Mouse (Mus musculus) stomach, embryonic 14.5 days (tissue): ENCODE measurements around the gene Asb2. TPM values are rescaled to one million over a fixed set of nuclear protein-coding genes. Genes with fewer than 3 reads are reported as not detected.

ENCODE experiments used
- ATAC-seq: fragments of 200-750 bp; cut with Nextera tagmentation; 2 replicates; pipeline ENCODE4 v1.8.0; 2017; ENCODE audit warnings: low read depth, moderate TSS enrichment; ENCODE audit not compliant: insufficient number of reproducible peaks, insufficient read depth, low FRiP score
- H3K27ac ChIP-seq: fragments of 300-500 bp; sonication (generic); 2 replicates; pipeline ENCODE4 v1.5.1; 2014; ENCODE audit warnings: mild to moderate bottlenecking, low read length, moderate library complexity, mixed read lengths
- H3K27me3 ChIP-seq: fragments of 300-500 bp; sonication (generic); 2 replicates; pipeline ENCODE4 v1.6.1; 2014; ENCODE audit warnings: low read length, control low read depth, mixed read lengths; ENCODE audit not compliant: control insufficient read depth, insufficient read depth
- H3K36me3 ChIP-seq: fragments of 300-500 bp; sonication (generic); 2 replicates; pipeline ENCODE4 v1.6.1; 2014; ENCODE audit warnings: mild to moderate bottlenecking, control low read depth, low read length, moderate library complexity, mixed read lengths; ENCODE audit not compliant: control insufficient read depth, insufficient read depth
- H3K4me1 ChIP-seq: fragments of 300-500 bp; sonication (generic); 2 replicates; pipeline ENCODE4 v1.6.1; 2014; ENCODE audit warnings: low read length, control low read depth, mixed read lengths; ENCODE audit not compliant: control insufficient read depth, insufficient read depth
- H3K4me2 ChIP-seq: fragments of 300-500 bp; sonication (generic); replicated peaks from 2 replicates; pipeline ENCODE4 v1.6.1; 2014; ENCODE audit warnings: low read depth, low read length, control low read depth
- H3K4me3 ChIP-seq: fragments of 300-500 bp; sonication (generic); 2 replicates; pipeline ENCODE4 v1.5.1; 2014; ENCODE audit warnings: low read depth, low read length, control low read depth
- H3K9ac ChIP-seq: fragments of 300-500 bp; sonication (generic); replicated peaks from 2 replicates; pipeline ENCODE4 v1.6.1; 2014; ENCODE audit warnings: low read depth, mild to moderate bottlenecking, control low read depth, low read length, moderate library complexity, mixed read lengths
- H3K9me3 ChIP-seq: fragments of 300-500 bp; sonication (generic); 2 replicates; pipeline ENCODE4 v1.6.1; 2016; ENCODE audit warnings: low read depth, low read length, control low read depth; ENCODE audit not compliant: control insufficient read depth
- WGBS: fragments of 180-500 bp; shearing (Covaris S2); extraction: QIAGEN DNeasy Blood & Tissue Kit; methylation state at CpG from one replicate; pipeline ENCODE4 v1.1.7; 2014; 5-methylcytosine and 5-hydroxymethylcytosine counted together
- polyA plus RNA-seq: library from polyadenylated mRNA; unstranded; fragments of >200 nt; fragmentation: Nextera tagmentation; extraction: Ambion mirVana; gene quantifications from 2 replicates; pipeline ENCODE4 v1.2.1, GENCODE M21; 2014

The Asb2 gene
- polyA plus RNA-seq, 1 experiment from 2014 or later: 22.3 TPM

GRCm38 (mm10) chr12:103368326-103368669 is 12.5 kb upstream of the Asb2 start:
- Histone ChIP-seq H3K9ac (no peak overlapping the region), H3K27me3 (no peaks in the 10 kb centered on the region), H3K9me3 (no peaks in the 10 kb centered on the region), H3K4me1 (no peaks in the 10 kb centered on the region), H3K4me3 (no peak overlapping the region), H3K36me3 (no peaks in the 10 kb centered on the region), H3K4me2 (no peak overlapping the region; the same call in 1 of the 2 replicates), H3K27ac (no peak overlapping the region)
- 66% methylated on average over 7 of the region's 7 CpGs for WGBS
- no peak for ATAC-seq

GRCm38 (mm10) chr12:103367620-103368325 is 12.0 kb upstream of the Asb2 start:
- Histone ChIP-seq H3K9ac (no peak overlapping the region), H3K27me3 (no peaks in the 10 kb centered on the region), H3K4me3 (no peak overlapping the region), H3K4me2 (no peak overlapping the region; the same call in 1 of the 2 replicates), H3K27ac (no peak overlapping the region), H3K36me3 (no peaks in the 10 kb centered on the region), H3K4me1 (no peaks in the 10 kb centered on the region), H3K9me3 (no peaks in the 10 kb centered on the region)
- peak; percentile 49; the same call in 1 of the 2 replicates for ATAC-seq
- WGBS: 17% methylated on average over 18 of the region's 18 CpGs

- 86% methylated on average over 2 of the region's 2 CpGs for WGBS
- Histone ChIP-seq H3K9me3 (no peaks in the 10 kb centered on the region), H3K4me2 (no peak overlapping the region), H3K4me1 (no peaks in the 10 kb centered on the region), H3K9ac (no peak overlapping the region), H3K27me3 (no peaks in the 10 kb centered on the region), H3K36me3 (no peaks in the 10 kb centered on the region), H3K4me3 (no peak overlapping the region), H3K27ac (no peak overlapping the region)
- no peak for ATAC-seq
These were observed 11.4 kb upstream of the Asb2 start for GRCm38 (mm10) chr12:103367171-103367570.

- Histone ChIP-seq H3K27me3 (no peaks in the 10 kb centered on the region), H3K27ac (no peak overlapping the region), H3K9ac (no peak overlapping the region), H3K9me3 (no peaks in the 10 kb centered on the region), H3K4me2 (no peak overlapping the region), H3K4me1 (no peaks in the 10 kb centered on the region), H3K4me3 (no peak overlapping the region), H3K36me3 (no peaks in the 10 kb centered on the region)
- ATAC-seq: no peak
- WGBS: 72% methylated on average over 3 of the region's 3 CpGs
These were observed 6.5 kb upstream of the Asb2 start for GRCm38 (mm10) chr12:103362336-103362735.

- no peak for ATAC-seq
- Histone ChIP-seq H3K27me3 (no peaks in the 10 kb centered on the region), H3K4me3 (no peak overlapping the region), H3K36me3 (no peaks in the 10 kb centered on the region), H3K9me3 (no peaks in the 10 kb centered on the region), H3K27ac (no peak overlapping the region), H3K4me2 (no peak overlapping the region), H3K4me1 (no peaks in the 10 kb centered on the region), H3K9ac (no peak overlapping the region)
- WGBS: 85% methylated on average over 17 of the region's 17 CpGs
These were observed 5.9 kb upstream of the Asb2 start for GRCm38 (mm10) chr12:103361539-103362307.

- Histone ChIP-seq H3K4me1 (no peaks in the 10 kb centered on the region), H3K9ac (no peak overlapping the region), H3K27me3 (no peaks in the 10 kb centered on the region), H3K36me3 (no peaks in the 10 kb centered on the region), H3K9me3 (no peaks in the 10 kb centered on the region), H3K4me3 (no peak overlapping the region), H3K4me2 (no peak overlapping the region), H3K27ac (no peak overlapping the region)
- ATAC-seq: no peak
- WGBS: 80% methylated on average over 8 of the region's 8 CpGs
These were observed 5.0 kb upstream of the Asb2 start for GRCm38 (mm10) chr12:103360812-103361211.

- no peaks in the 10 kb centered on the region for H3K36me3 ChIP-seq
- no peak overlapping the region for H3K4me3 ChIP-seq
- H3K9me3 ChIP-seq: no peaks in the 10 kb centered on the region
- H3K27ac ChIP-seq: no peak overlapping the region
- WGBS: 54% methylated on average over 4 of the region's 4 CpGs
- no peaks in the 10 kb centered on the region for H3K4me1 ChIP-seq
- H3K4me2 ChIP-seq: no peak overlapping the region
- H3K9ac ChIP-seq: no peak overlapping the region
- no peaks in the 10 kb centered on the region for H3K27me3 ChIP-seq
- ATAC-seq: no peak
These were observed 3.4 kb upstream of the Asb2 start for GRCm38 (mm10) chr12:103358951-103359801.

- WGBS: 83% methylated on average over 8 of the region's 8 CpGs
These were observed 2.4 kb upstream of the Asb2 start for GRCm38 (mm10) chr12:103358216-103358615.

More at GRCm38 (mm10) chr12:103358216-103358615, 2.4 kb upstream of the Asb2 start:
- H3K4me1 ChIP-seq: no peaks in the 10 kb centered on the region
- ATAC-seq: no peak
- no peaks in the 10 kb centered on the region for H3K27me3 ChIP-seq
- no peak overlapping the region for H3K4me3 ChIP-seq
- H3K9ac ChIP-seq: no peak overlapping the region
- H3K27ac ChIP-seq: no peak overlapping the region
- no peak overlapping the region for H3K4me2 ChIP-seq
- H3K9me3 ChIP-seq: no peaks in the 10 kb centered on the region
- H3K36me3 ChIP-seq: no peaks in the 10 kb centered on the region
